Mouse (Mus musculus): Measurements from ENCODE around the gene Kidins220.

Kidins220 gene

DNA sequence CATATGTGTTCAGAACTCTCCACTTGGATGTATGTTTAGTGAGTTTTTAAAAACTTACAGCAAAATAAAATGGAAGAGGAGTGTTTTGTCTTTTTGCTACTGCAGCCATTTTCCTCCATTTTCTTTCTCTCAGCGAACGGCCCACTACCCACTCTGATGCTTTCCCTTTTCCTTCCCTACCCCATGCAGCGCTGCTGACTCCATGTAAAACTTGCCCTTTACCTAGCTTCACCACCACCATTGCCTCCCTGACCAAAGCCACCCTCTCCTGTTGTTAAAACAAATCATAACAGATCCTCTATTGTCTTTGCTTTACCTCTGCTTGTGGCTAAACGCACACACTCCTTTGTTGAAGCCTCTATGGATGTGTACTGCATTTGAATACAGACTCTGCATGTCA lies 20.6 kb downstream of the Kidins220 start:
- no peak for TF ChIP-seq GATA4 (IDR thresholded peaks at IDR 0.05; ENCODE audit: insufficient replicate concordance, low read length)

DNA sequence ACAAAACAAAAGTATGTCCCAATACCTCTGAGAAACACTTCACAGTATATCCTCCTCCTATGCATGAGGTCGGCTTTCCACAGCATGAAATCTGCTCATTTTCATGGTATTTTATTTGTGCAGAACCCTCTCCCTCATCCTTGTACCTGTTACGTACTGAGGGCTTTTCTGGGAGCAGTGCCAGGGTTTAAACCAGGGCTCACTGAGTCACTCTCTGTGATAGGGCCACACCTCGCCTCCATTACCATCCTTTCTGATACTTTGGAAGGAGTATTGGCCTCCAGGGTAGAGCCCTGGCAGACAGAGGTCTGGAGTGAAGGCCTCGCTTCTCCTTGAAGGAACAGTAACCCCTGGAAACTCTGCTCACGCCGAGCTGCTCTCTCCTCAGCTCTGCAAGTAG lies 30.6 kb downstream of the Kidins220 start:
- TF ChIP-seq GATA4 (IDR thresholded peaks at IDR 0.05; ENCODE audit: insufficient replicate concordance, low read length), result no peak

- no peak for TF ChIP-seq GATA4 (IDR thresholded peaks at IDR 0.05; ENCODE audit: insufficient replicate concordance, low read length)
Measured at GRCm38 (mm10) chr12:25009957-25010356, 35.2 kb downstream of the Kidins220 start.

DNA sequence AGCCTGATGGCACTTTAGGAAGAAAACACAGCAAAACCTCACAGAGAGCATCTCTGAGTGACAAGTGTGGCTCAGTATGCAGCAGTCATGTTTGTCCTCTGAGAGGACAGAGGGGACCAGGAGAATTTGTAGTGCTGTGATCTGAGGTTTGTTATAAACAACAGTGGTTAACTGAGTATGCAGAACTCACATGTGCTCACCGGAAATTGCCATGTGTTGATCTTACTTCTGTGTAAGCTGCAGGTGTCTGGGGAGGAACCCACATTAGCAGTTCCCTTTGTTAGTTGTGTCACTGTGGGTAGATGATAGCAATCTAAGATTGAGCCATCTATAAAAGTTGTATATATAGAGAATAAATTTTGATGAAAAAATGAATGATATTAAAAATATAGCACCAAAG lies 35.7 kb downstream of the Kidins220 start:
- TF ChIP-seq GATA4 (IDR thresholded peaks at IDR 0.05; ENCODE audit: insufficient replicate concordance, low read length), result no peak

DNA sequence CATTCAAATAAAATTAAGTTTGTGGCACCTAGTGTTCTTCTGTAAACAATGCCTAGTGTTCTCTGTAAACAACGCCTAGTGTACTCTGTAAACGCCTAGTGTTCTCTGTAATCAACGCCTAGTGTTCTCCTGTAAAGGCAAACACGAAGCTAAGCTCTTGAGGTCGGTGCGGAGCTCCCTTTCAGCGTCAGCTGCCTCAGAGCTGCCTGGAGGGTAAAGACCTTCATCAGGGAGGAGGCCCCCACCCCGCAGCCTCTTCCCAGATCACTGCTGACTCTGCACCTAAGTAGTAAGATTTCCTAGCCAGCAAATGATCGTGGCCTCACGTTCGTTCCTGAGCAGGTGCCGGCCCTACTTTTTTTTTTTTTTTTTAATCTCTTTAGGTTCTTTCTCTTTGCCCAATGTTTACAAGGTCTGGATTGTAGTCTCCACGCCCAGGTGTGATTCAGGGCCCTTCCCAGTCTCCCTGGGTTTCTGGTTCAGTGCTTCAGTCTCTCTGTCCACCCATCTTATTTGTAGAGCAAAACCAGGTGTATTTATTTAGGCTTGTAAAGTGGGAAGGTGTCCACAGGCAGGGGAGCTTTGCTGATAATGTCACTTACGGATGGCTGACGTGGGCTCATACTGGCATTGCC lies 37.1 kb downstream of the Kidins220 start:
- TF ChIP-seq GATA4 (IDR thresholded peaks at IDR 0.05; ENCODE audit: insufficient replicate concordance, low read length), result no peak

GRCm38 (mm10) chr12:25012555-25013540 lies 38.1 kb downstream of the Kidins220 start:
- TF ChIP-seq GATA4 (IDR thresholded peaks at IDR 0.05; ENCODE audit: insufficient replicate concordance, low read length), result no peak

GRCm38 (mm10) chr12:25014307-25014927 lies 39.7 kb downstream of the Kidins220 start:
- TF ChIP-seq GATA4 (IDR thresholded peaks at IDR 0.05; ENCODE audit: insufficient replicate concordance, low read length), result no peak

- TF ChIP-seq GATA4 (IDR thresholded peaks at IDR 0.05; ENCODE audit: insufficient replicate concordance, low read length), result no peak
Measured at GRCm38 (mm10) chr12:25014938-25015337, 40.2 kb downstream of the Kidins220 start.

DNA sequence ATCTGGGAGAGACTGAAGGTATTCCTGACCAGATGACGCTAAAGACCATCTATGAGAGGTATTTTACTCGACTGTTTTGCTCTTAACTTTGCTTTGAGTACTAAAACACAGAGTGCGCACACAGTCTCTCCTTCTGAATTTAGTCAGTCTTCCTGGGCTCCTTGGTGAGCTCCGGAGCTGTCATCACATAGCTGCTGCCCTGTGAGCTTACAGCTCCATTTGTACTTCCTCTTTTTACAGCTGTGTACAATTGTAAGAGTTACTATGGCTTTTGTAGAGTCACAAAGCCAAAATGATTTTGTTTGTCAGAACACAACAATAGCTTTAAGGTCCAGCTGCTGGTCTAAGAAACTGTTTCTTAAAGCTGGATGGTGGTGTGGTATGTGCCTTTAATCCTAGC lies 42.3 kb downstream of the Kidins220 start:
- no peak for TF ChIP-seq GATA4 (IDR thresholded peaks at IDR 0.05; ENCODE audit: insufficient replicate concordance, low read length)

- TF ChIP-seq GATA4 (IDR thresholded peaks at IDR 0.05; ENCODE audit: insufficient replicate concordance, low read length), result no peak
Measured at GRCm38 (mm10) chr12:25021057-25021456, 46.3 kb downstream of the Kidins220 start.

- no peak for TF ChIP-seq GATA4 (IDR thresholded peaks at IDR 0.05; ENCODE audit: insufficient replicate concordance, low read length)
Measured at GRCm38 (mm10) chr12:25024862-25025545, 50.3 kb downstream of the Kidins220 start.

GRCm38 (mm10) chr12:25026308-25026707 lies 51.6 kb downstream of the Kidins220 start:
- TF ChIP-seq GATA4 (IDR thresholded peaks at IDR 0.05; ENCODE audit: insufficient replicate concordance, low read length), result no peak

DNA sequence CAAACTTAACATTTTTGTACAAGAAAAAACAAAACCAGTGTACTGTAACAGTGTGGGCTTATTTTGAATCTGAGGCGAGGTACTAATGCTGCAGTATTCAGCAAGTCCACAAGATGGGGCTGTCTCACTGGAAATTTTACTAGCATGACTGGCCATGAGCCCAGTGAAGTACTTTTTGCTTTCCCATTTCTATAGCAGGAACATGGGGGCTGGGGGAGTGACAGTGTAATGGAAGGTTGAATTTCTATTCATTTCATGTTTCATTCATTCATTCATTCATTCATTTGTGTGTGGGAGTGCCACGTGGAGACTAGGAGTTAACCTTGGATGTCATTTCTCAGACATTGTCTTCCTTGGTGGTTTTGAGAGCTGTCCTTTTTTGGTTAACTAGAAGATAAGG lies 52.7 kb downstream of the Kidins220 start:
- TF ChIP-seq GATA4 (IDR thresholded peaks at IDR 0.05; ENCODE audit: insufficient replicate concordance, low read length), result no peak

DNA sequence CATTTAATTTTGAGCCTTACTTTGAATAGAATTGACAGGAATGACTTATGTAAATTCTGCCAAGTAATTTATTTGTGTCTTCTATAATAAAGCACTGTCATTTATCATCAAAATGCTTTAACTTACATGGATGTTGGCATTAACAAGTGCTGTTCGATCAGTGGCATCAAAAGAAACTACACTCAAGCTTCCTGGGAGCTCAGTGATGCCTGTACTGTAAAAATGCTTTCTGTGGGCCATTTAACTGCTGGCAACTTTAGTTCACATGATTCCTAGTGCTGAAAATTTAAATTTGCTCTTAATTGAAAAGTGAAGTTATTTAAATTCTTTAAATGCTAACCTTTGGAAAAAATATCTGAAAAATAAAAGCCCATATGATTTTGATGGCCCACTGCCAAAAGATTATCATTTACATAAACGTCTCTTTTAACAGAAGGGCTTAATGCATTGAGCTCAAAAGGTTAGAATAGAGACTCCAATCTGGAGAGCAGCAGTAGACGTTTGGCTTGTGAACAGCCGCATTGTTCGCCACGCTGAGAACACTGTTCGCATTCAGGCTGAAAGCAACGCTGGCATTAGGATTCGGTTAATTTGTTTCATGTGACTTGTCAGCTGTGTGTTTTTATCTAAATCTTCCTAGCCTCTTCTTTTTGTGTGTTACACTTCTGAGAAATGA lies 59.1 kb downstream of the Kidins220 start:
- no peak for TF ChIP-seq GATA4 (IDR thresholded peaks at IDR 0.05; ENCODE audit: insufficient replicate concordance, low read length)

All from liver, adult (tissue).